Mouse (Mus musculus) megakaryocyte, embryonic 14.5 days (primary cell): ENCODE data around the gene Gpr3. TPM values are rescaled to one million over a fixed set of nuclear protein-coding genes. Genes with fewer than 3 reads are reported as not detected.

Experiments used
- H3K27me3 ChIP-seq: replicated peaks from 2 replicates; pipeline ENCODE3; 2012; ENCODE audit warnings: inconsistent platforms
- H3K36me3 ChIP-seq: replicated peaks from 2 replicates; pipeline ENCODE3; 2012; ENCODE audit warnings: low read length, inconsistent platforms, mixed read lengths
- H3K4me1 ChIP-seq: 2 replicates; pipeline ENCODE4 v1.6.1; 2012; ENCODE audit warnings: inconsistent platforms
- H3K4me3 ChIP-seq: replicated peaks from 2 replicates; pipeline ENCODE3; 2012; ENCODE audit warnings: moderate library complexity, mild to moderate bottlenecking, inconsistent platforms
- H3K9me3 ChIP-seq: 2 replicates; pipeline ENCODE4 v1.6.1; 2012; ENCODE audit warnings: inconsistent platforms
- FLI1 ChIP-seq: IDR thresholded peaks from 2 replicates; pipeline ENCODE4 v1.6.1; 2012; ENCODE audit warnings: low read length, inconsistent platforms, mixed read lengths
- GATA1 ChIP-seq: IDR thresholded peaks from 3 replicates; pipeline ENCODE4 v1.6.1; 2012; ENCODE audit warnings: mixed read lengths, low read length, inconsistent platforms, borderline replicate concordance
- polyA plus RNA-seq: library from polyadenylated mRNA; stranded (reverse); fragments of >175 nt; gene quantifications from 2 replicates; pipeline ENCODE4 v1.2.3, GENCODE M21; 2012; ENCODE audit warnings: low replicate concordance; ENCODE audit not compliant: insufficient read depth

The Gpr3 gene
- polyA plus RNA-seq, 1 experiment = not detected

DNA sequence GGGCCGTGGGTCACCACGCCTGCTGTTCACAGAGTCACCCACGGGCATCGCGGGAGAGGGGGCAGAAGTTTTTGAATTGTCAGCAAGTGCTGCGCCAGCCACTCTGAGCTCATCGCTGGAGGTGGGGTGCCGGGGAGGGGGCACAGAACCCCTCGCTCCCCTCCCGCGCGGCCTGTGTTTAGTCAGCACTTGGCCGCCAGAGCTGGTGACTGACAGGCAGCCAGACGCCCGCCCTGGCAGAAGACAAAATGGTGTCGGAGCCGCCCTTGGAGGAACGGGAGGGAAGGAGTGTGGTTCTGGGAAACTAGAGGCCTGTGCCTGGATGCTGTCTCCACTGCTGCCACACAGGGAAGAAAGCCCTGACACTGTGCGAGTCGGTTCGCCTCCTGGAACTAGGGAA, 12.0 kb downstream of the Gpr3 start:
- no peaks in the 10 kb centered on the region for H3K27me3 ChIP-seq
- H3K36me3 ChIP-seq = peaks cover 60% of the 10 kb centered on the region
- H3K4me3 ChIP-seq = no peak overlapping the region
- TF ChIP-seq GATA1 = no peak
- TF ChIP-seq FLI1 = no peak
- H3K4me1 ChIP-seq = peaks cover 32% of the 10 kb centered on the region
- no peaks in the 10 kb centered on the region for H3K9me3 ChIP-seq

DNA sequence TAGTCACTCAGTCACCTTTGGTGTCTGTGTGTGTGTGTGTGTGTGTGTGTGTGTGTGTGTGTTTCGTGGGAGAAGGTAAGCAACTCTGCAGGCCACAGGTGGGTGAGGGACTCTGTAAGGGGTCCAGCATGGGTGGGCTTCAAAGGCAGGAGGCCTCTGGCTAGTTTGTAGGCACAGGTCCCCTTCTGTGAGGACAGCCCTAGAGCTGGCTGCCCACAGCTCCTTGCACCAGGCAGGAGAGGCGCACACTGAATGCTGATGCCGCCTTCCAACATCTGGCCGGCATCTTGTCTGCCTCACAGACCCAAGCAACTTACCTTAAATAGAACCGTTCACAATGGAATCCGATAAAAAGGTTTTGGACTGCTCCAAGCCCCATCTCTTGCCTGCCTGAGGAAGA, 12.6 kb downstream of the Gpr3 start:
- Histone ChIP-seq H3K4me1 (peaks cover 33% of the 10 kb centered on the region), H3K36me3 (peaks cover 66% of the 10 kb centered on the region), H3K4me3 (no peak overlapping the region), H3K9me3 (no peaks in the 10 kb centered on the region), H3K27me3 (no peaks in the 10 kb centered on the region)
- no peak for TF ChIP-seq GATA1
- no peak for TF ChIP-seq FLI1

DNA sequence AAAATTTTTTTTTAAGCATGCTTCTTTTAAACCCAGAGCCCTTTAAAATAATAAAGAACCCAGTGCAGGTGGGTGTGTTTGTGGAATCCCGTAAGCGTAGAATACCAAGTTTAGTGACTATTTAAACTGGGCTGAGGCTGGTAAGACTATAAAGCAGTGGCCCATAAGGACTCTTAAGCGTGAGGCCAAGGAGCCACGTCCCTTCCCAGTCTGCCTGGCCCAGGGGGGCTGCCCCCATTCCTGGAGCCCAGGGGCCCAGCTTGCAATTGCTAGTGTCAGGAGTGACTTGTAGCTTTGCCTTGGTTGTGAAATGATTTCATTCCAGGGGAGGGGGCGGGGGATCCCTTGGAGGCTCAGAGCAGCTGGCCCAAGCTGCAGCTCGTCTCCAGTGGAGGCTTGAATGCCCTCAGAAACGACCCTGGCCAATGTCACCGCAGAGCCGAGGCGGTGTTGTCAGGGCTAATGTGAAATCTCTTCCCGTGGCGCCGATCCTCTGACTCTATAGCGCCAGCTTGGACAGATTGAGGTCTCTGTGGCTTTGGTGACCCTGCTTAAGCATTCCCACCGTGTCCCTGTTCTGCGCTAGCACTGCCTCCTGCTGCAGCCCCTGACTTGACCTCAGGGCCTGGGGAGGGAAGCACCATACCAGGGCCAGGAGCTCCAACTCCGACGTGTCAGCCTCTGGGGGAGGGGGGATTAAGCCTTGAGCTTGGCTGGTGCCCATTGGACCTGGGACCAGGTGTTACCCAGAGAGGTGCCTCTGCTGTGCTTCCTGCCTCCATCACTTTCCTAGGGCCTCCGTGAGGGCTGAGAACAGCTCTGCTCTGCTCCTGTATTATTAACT, 13.8 kb downstream of the Gpr3 start:
- Histone ChIP-seq H3K27me3 (no peaks in the 10 kb centered on the region), H3K9me3 (no peaks in the 10 kb centered on the region), H3K36me3 (peaks cover 78% of the 10 kb centered on the region), H3K4me3 (no peak overlapping the region), H3K4me1 (peaks cover 37% of the 10 kb centered on the region)
- TF ChIP-seq GATA1 (no peak), FLI1 (no peak)

DNA sequence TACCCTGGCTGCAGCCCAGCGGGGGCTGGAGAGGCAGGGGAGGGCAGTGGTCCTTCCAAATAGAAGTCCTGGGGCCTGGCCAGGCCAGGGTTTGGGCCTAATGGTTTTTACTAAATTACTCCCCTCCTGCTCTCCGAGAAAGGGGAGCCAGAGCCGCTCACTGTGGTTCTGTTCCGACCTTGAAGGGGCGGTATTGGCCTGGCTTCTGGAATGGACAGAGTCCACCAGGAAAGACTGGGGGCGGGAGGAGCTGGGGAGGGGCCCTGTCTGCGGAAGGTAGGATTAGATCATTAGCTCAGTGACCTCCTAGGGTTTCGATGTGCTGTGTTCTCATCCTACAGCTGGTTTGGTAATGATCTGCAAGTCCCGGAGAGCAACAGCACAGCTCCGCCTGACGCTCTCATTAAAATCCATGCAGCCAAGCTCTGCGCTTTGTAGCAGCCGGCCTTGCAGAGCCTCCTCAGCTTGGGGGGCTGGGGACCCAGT, 14.5 kb downstream of the Gpr3 start:
- Histone ChIP-seq H3K4me3 (no peak overlapping the region), H3K9me3 (no peaks in the 10 kb centered on the region), H3K4me1 (peaks cover 37% of the 10 kb centered on the region), H3K36me3 (peaks cover 85% of the 10 kb centered on the region), H3K27me3 (no peaks in the 10 kb centered on the region)
- TF ChIP-seq FLI1 = no peak
- TF ChIP-seq GATA1 = no peak

DNA sequence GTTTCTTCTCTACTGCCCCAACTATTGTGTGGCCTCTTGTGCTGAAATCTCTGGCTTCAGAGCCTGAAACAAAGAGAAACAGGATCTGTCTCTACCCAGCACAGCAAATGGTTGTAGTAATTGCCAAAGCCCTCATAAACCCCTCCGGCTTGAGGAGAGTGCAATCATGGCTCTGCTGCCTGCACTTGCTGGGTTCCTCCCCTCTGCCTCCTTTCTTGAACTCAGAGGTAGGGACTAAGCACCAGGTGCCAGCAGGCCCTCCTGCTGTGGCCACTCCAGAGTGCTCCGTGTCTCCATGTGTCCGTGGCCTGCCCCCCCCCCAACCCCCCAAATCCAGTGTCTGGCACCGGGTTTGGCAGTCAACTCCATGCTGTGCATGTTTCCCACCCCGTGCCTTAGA, 15.0 kb downstream of the Gpr3 start:
- Histone ChIP-seq H3K4me3 (no peak overlapping the region), H3K27me3 (no peaks in the 10 kb centered on the region), H3K36me3 (peaks cover 90% of the 10 kb centered on the region), H3K9me3 (no peaks in the 10 kb centered on the region), H3K4me1 (peaks cover 37% of the 10 kb centered on the region)
- TF ChIP-seq FLI1 (no peak), GATA1 (no peak)

DNA sequence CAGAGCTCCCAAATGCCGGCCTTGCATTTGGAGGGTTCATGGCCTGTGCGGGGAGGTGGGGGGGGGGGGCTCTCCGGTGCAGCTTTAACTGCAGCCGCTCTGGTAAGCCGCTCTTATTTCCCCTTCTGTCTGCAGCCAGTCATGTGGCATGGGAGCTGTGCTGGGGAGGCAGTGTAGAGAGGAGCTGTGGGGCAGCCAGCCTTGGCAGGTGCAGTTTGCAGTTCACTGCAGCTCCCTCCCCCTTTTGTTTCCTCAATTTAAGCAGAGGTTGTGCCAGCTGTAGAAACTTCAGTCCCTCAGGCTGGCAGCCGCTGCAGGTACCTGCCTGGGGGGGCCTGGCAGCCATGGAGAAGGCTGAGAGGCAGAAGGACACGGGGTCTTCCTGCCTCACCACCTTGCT, 15.5 kb downstream of the Gpr3 start:
- Histone ChIP-seq H3K36me3 (peaks cover 95% of the 10 kb centered on the region), H3K27me3 (no peaks in the 10 kb centered on the region), H3K4me1 (peaks cover 37% of the 10 kb centered on the region), H3K9me3 (no peaks in the 10 kb centered on the region), H3K4me3 (no peak overlapping the region)
- no peak for TF ChIP-seq GATA1
- no peak for TF ChIP-seq FLI1

DNA sequence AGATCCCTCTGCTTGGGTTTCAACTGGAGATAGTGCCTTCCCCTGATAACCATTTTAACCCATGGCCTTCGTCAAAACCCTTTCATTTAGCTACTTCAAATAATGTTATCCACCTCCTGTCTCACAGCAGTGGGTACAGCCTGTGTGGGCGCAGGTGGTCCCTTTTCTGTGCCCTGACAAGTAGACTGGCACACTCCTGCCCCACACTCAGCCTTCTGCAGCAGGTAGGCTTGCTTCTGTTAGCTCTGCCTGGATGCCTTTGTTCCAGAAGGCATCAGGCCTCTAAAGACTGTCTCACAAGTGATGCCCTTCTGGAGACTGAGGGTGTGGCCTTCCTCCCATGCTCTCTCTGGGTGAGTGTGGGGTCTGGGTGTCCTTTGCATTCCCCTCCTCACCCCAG, 16.2 kb downstream of the Gpr3 start:
- TF ChIP-seq GATA1 (no peak), FLI1 (no peak)
- Histone ChIP-seq H3K27me3 (no peaks in the 10 kb centered on the region), H3K36me3 (peaks cover 100% of the 10 kb centered on the region), H3K4me1 (peaks cover 29% of the 10 kb centered on the region), H3K9me3 (no peaks in the 10 kb centered on the region), H3K4me3 (no peak overlapping the region)

DNA sequence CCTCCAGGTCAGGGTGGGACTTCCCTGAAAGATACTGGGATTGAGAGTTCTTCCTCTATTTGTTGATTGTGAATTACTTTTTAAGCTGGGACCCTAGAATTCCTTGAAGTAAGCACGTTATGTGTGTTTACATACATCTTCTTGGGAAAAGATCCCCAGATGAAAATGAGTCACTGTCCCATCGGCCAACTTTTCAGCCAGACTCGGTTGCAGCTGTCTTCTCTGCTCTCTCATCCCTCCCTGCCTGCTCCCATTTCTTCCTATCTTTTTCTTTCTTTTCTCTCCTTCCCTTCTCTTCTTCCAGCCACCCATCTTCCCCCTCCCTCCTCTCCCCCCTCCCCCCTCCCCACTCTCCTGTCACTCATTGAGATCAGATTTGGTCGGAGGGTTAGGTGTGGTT, 17.3 kb downstream of the Gpr3 start:
- Histone ChIP-seq H3K36me3 (peaks cover 100% of the 10 kb centered on the region), H3K4me1 (peaks cover 19% of the 10 kb centered on the region; the same call in 1 of the 2 replicates)
- TF ChIP-seq GATA1 (no peak), FLI1 (no peak)

DNA sequence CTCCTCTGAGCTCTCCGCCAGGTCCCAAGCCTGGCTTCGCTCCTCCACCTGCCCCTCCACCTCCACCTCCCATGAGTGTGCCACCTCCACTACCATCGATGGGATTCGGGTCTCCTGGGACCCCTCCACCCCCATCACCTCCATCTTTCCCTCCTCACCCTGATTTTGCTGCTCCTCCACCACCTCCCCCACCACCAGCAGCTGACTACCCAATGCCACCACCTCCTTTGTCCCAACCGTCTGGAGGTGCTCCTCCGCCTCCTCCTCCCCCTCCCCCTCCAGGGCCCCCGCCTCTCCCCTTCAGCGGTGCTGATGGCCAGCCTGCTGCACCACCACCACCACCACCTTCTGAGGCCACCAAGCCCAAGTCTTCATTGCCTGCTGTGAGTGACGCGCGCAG, 17.9 kb downstream of the Gpr3 start:
- TF ChIP-seq GATA1 = no peak
- TF ChIP-seq FLI1 = no peak
- peaks cover 15% of the 10 kb centered on the region; the same call in 1 of the 2 replicates for H3K4me1 ChIP-seq
- no peaks in the 10 kb centered on the region for H3K27me3 ChIP-seq
- peaks cover 100% of the 10 kb centered on the region for H3K36me3 ChIP-seq
- H3K4me3 ChIP-seq = no peak overlapping the region
- H3K9me3 ChIP-seq = no peaks in the 10 kb centered on the region

More for the DNA sequence above, 17.3 kb downstream of the Gpr3 start:
- no peak overlapping the region for H3K4me3 ChIP-seq
- no peaks in the 10 kb centered on the region for H3K9me3 ChIP-seq
- H3K27me3 ChIP-seq = no peaks in the 10 kb centered on the region

DNA sequence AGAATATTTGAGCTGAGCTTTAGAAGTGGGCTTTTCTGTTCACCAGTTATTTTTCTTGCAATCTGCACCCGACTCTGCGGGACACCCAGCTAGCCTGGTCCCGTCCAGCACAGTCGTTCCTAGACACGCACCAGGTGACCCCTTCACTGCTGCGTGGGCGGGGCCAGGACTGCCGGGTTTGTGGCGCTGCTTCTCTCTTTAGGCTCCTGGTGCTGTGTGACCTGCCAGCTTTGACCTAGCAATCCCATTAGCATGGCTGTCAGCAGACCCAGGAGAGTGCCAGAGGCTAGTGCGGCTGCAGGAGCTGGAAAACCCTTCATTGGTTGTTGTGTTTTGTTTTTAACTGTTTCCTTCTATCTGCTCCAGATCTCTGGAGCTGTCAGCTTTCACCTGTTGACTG, 22.9 kb downstream of the Gpr3 start:
- Histone ChIP-seq H3K4me1 (peaks cover under 1% of the 10 kb centered on the region; the same call in 1 of the 2 replicates), H3K9me3 (no peaks in the 10 kb centered on the region), H3K27me3 (no peaks in the 10 kb centered on the region), H3K4me3 (no peak overlapping the region), H3K36me3 (peaks cover 98% of the 10 kb centered on the region)
- TF ChIP-seq GATA1 = no peak
- no peak for TF ChIP-seq FLI1
